Mouse (Mus musculus): ENCODE data around the gene H2-DMb2. TPM values are rescaled to one million over a fixed set of nuclear protein-coding genes. Genes with fewer than 3 reads are reported as not detected.

Gene H2-DMb2
- polyA plus RNA-seq, 1 experiment from 2014 or later = 0.17 TPM

DNA sequence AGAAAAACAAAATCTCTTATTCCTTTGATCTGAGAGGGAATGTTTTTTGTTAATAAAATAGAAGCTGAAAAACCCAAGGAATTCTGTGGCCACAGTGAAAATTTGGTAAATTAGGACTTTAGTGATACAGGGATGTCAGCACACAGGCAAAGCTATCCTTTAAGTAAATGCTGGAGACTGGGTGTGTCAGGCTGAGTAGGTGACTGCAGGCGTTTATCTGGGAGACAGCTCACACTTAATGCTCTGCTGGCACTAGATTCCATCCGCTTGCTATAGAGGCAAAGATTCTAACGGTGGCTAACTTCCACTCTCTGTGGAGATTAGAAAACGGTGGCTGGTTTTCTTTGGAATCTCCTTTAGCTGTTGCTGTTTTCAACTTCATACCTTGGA lies 27.4 kb downstream of the H2-DMb2 start:
- ATAC-seq (ENCODE audit: low FRiP score) = no peak
- WGBS = 31% methylated on average over 4 of the region's 4 CpGs
- H3K9me3 ChIP-seq (replicated peaks) = no peaks in the 10 kb centered on the region

DNA sequence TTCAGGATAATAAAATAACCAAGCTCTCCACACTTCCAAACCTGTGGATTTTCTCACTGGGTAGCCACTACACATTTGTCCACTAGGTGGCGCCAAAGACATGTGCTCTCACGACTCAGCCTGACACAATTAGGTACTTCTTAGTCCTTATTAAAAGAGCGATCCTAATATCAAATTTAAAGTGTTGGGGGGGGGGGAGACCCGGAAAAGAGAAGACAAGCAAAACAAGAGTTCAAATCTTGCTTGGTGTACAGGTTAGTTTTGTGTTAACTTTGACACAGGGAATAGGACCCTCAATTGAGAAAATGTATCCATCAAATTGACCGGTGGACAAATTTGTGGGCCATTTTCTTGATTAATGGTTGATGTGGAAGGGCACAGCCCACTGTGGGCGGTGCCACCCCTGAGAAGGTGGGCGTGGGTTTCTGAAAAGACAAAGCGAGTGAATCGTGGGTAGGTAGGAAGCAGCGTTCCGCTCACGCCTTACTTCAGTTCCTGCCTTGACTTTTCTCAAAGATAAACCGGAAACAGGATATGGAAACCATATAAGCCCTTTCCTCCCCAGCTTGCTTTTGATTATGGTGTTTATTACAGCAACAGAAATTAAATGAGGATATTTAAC lies 27.9 kb downstream of the H2-DMb2 start:
- Histone ChIP-seq H3K27me3 (replicated peaks) (peaks cover 4% of the 10 kb centered on the region; the same call in 1 of the 2 replicates), H3K4me2 (no peak overlapping the region), H3K36me3 (no peaks in the 10 kb centered on the region), H3K4me1 (no peaks in the 10 kb centered on the region), H3K4me3 (replicated peaks) (no peak overlapping the region), H3K9me3 (replicated peaks) (no peaks in the 10 kb centered on the region), H3K9ac (replicated peaks) (no peak overlapping the region), H3K27ac (replicated peaks) (no peak overlapping the region)
- WGBS = 44% methylated on average over 13 of the region's 13 CpGs
- no peak for ATAC-seq (ENCODE audit: low FRiP score)

More for the DNA sequence above, 27.4 kb downstream of the H2-DMb2 start:
- H3K4me1 ChIP-seq = no peaks in the 10 kb centered on the region
- no peak overlapping the region for H3K9ac ChIP-seq (replicated peaks)
- no peak overlapping the region for H3K27ac ChIP-seq (replicated peaks)
- H3K36me3 ChIP-seq = no peaks in the 10 kb centered on the region
- peaks cover 3% of the 10 kb centered on the region; the same call in 1 of the 2 replicates for H3K27me3 ChIP-seq (replicated peaks)
- no peak overlapping the region for H3K4me2 ChIP-seq
- H3K4me3 ChIP-seq (replicated peaks) = no peak overlapping the region

DNA sequence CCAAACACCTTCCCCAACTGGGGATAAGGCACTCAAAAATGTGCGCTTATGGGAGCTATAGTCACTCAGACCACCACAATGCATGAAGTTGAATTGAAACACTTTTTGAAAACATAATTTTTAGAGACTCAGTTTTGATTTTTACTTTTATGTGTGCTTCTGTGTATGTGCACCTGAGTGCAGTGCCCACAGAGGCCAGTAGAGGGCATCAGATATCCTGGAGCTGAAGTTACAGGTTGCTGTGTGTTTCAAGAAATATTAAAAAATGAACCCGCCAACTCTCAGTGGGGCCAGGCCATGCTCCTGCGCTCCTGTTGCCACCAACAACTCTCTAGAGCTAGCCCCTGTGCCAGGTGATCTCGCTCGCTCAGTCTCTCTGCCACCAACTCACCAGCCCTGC lies 29.4 kb downstream of the H2-DMb2 start:
- no peak overlapping the region for H3K4me3 ChIP-seq (replicated peaks)
- no peaks in the 10 kb centered on the region for H3K4me1 ChIP-seq
- WGBS = 94% methylated on average over 5 of the region's 5 CpGs
- no peak for ATAC-seq (ENCODE audit: low FRiP score)
- no peaks in the 10 kb centered on the region for H3K36me3 ChIP-seq
- no peak overlapping the region for H3K4me2 ChIP-seq
- H3K27ac ChIP-seq (replicated peaks) = no peak overlapping the region
- no peaks in the 10 kb centered on the region for H3K9me3 ChIP-seq (replicated peaks)
- peaks cover 4% of the 10 kb centered on the region; the same call in 1 of the 2 replicates for H3K27me3 ChIP-seq (replicated peaks)
- no peak overlapping the region for H3K9ac ChIP-seq (replicated peaks)

DNA sequence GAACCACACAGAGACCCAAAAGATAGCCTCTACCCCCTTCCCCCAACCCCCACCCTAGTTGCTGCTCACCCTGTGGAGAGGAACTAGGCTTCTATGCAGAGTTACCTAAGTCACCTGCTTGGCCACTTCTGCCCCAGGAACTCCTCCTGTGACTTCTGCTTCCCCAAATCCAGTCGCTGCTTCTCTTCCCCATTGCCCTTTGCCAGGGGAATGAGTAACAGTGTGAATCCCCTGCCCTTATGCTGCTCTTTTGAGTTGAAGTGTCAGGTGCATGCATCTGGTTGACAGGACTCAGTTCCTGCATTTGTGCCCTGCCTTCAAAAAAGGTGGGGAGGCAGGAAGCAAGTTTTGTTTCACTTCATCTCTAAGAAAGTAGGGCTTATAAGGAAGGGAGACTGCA lies 31.0 kb downstream of the H2-DMb2 start:
- H3K4me1 ChIP-seq = no peaks in the 10 kb centered on the region
- H3K27ac ChIP-seq (replicated peaks) = no peak overlapping the region
- peaks cover 4% of the 10 kb centered on the region; the same call in 1 of the 2 replicates for H3K27me3 ChIP-seq (replicated peaks)
- H3K36me3 ChIP-seq = no peaks in the 10 kb centered on the region
- H3K9ac ChIP-seq (replicated peaks) = no peak overlapping the region
- no peak overlapping the region for H3K4me2 ChIP-seq
- H3K4me3 ChIP-seq (replicated peaks) = no peak overlapping the region
- no peak for ATAC-seq (ENCODE audit: low FRiP score)
- WGBS = 72% methylated on average over 1 of the region's 1 CpGs
- H3K9me3 ChIP-seq (replicated peaks) = no peaks in the 10 kb centered on the region

DNA sequence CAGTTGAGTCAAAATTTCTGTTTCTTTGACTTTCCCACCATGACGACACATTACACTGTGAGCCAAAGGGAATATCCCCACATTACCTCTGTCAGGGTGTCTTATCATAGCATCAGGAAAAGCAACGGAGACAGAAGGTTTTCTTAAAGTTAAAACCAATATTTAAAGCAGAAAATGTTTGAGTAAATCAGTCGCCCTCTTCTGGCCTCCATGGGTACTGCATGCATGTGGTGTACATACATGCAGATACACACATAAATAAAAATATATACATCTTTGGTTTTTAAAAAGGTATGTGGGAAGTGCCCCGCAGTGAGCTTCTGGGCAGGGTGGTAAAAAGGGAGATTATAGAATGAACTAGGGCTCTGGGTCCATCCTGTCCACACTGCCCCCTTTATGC lies 34.1 kb downstream of the H2-DMb2 start:
- no peak overlapping the region for H3K4me2 ChIP-seq
- WGBS = 76% methylated on average over 4 of the region's 4 CpGs
- H3K4me3 ChIP-seq (replicated peaks) = no peak overlapping the region
- no peak for ATAC-seq (ENCODE audit: low FRiP score)
- no peak overlapping the region for H3K9ac ChIP-seq (replicated peaks)
- H3K27me3 ChIP-seq (replicated peaks) = peaks cover 4% of the 10 kb centered on the region; the same call in 1 of the 2 replicates
- H3K27ac ChIP-seq (replicated peaks) = no peak overlapping the region
- H3K36me3 ChIP-seq = no peaks in the 10 kb centered on the region
- H3K4me1 ChIP-seq = no peaks in the 10 kb centered on the region
- no peaks in the 10 kb centered on the region for H3K9me3 ChIP-seq (replicated peaks)

DNA sequence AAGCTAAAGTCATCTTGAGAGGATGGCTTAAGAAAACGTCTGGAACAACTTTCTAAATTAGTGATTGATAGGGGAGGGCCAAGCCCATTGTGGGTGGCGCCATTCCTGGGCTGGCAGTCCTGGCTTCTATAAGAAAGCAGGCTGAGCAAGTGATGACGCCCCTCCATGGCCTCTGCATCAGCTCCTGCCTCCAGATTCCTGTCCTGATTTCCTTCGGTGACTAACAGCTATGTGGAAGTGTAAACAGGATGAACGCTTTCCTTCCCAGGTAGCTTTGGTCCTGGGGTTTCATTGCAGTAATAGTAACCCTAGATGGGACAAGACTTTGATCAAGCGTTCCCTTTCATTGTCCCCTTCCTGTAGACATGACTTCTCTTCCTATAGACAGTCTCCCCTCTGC lies 35.9 kb downstream of the H2-DMb2 start:
- H3K9me3 ChIP-seq (replicated peaks) = no peaks in the 10 kb centered on the region
- peaks cover 11% of the 10 kb centered on the region for H3K27me3 ChIP-seq (replicated peaks)
- no peak overlapping the region for H3K9ac ChIP-seq (replicated peaks)
- no peak overlapping the region for H3K27ac ChIP-seq (replicated peaks)
- ATAC-seq (ENCODE audit: low FRiP score) = no peak
- no peak overlapping the region for H3K4me2 ChIP-seq
- 71% methylated on average over 6 of the region's 6 CpGs for WGBS
- no peaks in the 10 kb centered on the region for H3K4me1 ChIP-seq
- H3K36me3 ChIP-seq = no peaks in the 10 kb centered on the region
- no peak overlapping the region for H3K4me3 ChIP-seq (replicated peaks)

DNA sequence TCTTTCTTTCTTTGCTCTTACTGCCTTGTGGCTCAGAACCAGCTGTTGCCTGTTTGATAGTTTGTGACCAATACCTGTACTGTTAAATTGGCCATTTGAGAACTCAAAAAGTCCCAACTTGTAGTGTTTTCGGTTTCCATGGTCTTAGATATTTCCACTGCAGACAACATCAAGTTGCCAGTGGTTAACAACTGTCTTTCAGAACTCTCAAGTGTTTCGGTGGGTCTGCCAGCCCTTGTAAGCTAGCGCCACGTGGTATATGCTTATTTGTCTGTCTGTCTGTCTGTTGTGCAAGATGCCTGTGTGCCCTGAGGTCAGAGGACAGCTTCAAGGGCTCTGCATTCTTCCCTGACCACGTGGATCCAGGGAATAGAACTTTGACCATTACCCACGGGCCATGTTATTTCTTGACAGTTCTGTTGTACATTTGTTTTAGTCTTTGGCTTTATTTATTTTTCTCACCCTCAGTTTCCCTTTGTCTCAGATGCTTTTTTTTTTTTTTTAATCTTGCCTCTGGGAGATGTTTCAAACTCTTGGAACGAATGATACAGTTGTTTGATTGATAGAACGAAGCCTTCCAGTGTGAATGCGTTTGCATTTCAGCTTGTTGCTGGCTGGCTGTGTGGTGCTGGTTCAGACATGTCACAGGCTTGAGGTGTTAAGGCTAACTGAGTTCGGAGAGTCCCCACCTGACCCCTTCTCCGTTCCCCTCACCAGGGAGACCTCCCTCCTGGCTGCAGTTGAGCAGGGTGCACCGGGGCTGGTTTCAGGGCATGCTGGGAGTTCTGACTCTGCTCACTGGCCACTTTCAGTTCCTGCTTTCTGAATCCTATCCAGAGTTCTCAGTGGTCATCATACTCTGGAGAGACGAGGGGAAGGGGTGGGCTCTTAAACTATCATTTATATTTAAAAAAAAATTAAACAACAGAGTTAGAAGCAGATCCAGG lies 37.1 kb downstream of the H2-DMb2 start:
- ATAC-seq (ENCODE audit: low FRiP score) = no peak
- WGBS = 73% methylated on average over 13 of the region's 13 CpGs
- H3K36me3 ChIP-seq = no peaks in the 10 kb centered on the region
- no peak overlapping the region for H3K27ac ChIP-seq (replicated peaks)
- no peak overlapping the region for H3K9ac ChIP-seq (replicated peaks)
- no peaks in the 10 kb centered on the region for H3K4me1 ChIP-seq
- H3K9me3 ChIP-seq (replicated peaks) = no peaks in the 10 kb centered on the region
- peaks cover 19% of the 10 kb centered on the region for H3K27me3 ChIP-seq (replicated peaks)
- no peak overlapping the region for H3K4me3 ChIP-seq (replicated peaks)
- H3K4me2 ChIP-seq = no peak overlapping the region

DNA sequence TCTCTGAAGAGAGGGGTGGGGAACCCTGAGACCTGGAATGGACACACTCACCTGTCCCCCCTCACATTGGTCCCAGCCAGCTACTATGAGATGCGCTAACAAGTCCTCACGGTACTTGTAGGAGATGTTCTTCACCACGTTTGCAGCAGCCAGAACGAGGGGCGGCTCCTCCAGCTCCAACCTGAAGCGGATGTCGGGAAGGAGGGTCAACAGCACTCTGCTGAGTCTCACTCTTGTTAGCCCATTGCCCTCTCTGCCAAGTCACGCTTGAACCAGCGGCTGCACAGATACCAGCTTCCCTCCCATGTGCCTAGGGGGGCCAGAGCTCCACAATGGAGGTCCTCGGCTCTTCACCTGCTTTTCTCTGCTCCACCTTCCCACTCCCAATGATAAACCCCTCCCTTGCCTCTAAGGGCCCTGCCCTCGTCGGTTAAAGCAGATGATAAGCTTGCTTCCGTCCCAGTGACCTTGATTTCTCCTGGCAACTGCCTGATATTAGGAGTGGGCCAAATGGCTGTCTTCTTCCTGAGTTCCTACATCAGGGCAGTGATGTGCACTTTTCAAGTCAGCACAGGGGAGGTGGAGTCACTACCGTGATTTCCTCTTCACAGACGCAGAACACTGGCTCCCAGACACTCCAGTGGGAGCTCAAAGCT lies 40.6 kb downstream of the H2-DMb2 start:
- Histone ChIP-seq H3K9me3 (replicated peaks) (no peaks in the 10 kb centered on the region), H3K27me3 (replicated peaks) (peaks cover 45% of the 10 kb centered on the region), H3K9ac (replicated peaks) (no peak overlapping the region), H3K4me1 (peaks cover 18% of the 10 kb centered on the region), H3K36me3 (no peaks in the 10 kb centered on the region), H3K27ac (replicated peaks) (no peak overlapping the region), H3K4me3 (replicated peaks) (no peak overlapping the region), H3K4me2 (no peak overlapping the region)
- ATAC-seq (ENCODE audit: low FRiP score) = no peak
- 79% methylated on average over 15 of the region's 15 CpGs for WGBS

DNA sequence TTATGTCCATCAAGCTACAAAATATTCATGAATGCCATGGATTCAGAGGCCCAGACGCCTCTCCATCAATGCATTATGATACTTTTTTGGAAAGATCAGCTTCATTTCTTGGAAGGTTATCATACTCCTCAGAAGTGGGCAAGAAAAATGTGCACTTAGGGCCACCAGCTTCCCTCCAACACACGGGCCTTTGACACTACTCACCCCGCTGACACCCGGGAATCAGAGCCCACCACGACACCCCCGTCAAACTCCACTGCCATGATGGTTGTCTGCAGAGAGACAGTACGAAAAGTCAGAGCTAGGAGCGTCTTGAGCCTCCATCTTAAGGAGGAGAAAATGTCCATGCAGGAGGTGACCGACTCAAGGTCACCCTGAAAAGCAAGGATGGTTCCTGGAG lies 42.4 kb downstream of the H2-DMb2 start:
- H3K27me3 ChIP-seq (replicated peaks) = peaks cover 64% of the 10 kb centered on the region
- 90% methylated on average over 9 of the region's 9 CpGs for WGBS
- no peak overlapping the region for H3K27ac ChIP-seq (replicated peaks)
- no peak for ATAC-seq (ENCODE audit: low FRiP score)
- no peak overlapping the region for H3K4me3 ChIP-seq (replicated peaks)
- H3K4me2 ChIP-seq = no peak overlapping the region
- H3K36me3 ChIP-seq = no peaks in the 10 kb centered on the region
- peaks cover 18% of the 10 kb centered on the region for H3K4me1 ChIP-seq
- no peaks in the 10 kb centered on the region for H3K9me3 ChIP-seq (replicated peaks)
- no peak overlapping the region for H3K9ac ChIP-seq (replicated peaks)

DNA sequence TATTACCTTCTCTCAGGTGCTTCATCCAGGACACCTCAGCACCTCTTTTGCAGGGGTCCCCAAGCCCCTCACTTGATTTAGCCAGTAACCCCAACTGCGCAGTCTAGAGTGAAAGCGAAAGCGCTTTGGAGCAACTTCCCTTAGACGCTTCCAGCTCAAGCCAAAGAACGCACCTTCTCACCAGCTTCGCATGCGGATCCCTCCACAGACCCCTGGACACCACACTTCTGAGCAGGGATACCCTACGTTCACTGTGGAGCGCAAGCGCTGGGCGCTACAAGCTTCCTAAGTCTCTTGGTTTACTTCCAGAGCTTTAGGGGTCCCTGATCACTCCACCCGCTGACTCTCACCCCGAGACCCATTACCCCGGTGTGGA lies 43.8 kb downstream of the H2-DMb2 start:
- no peaks in the 10 kb centered on the region for H3K9me3 ChIP-seq (replicated peaks)
- peak overlapping the region; percentile 93 for H3K4me2 ChIP-seq
- no peaks in the 10 kb centered on the region for H3K36me3 ChIP-seq
- 3% methylated on average over 14 of the region's 14 CpGs for WGBS
- peaks cover 18% of the 10 kb centered on the region for H3K4me1 ChIP-seq
- 0 out of 2 replicates have a peak overlapping the region, but pooled peaks have one; percentile 23 for H3K27ac ChIP-seq (replicated peaks)
- H3K9ac ChIP-seq (replicated peaks) = peak overlapping the region; percentile 47
- peak; percentile 57; the same call in 1 of the 2 replicates for ATAC-seq (ENCODE audit: low FRiP score)
- peak overlapping the region; percentile 52 for H3K4me3 ChIP-seq (replicated peaks)
- H3K27me3 ChIP-seq (replicated peaks) = peaks cover 76% of the 10 kb centered on the region

DNA sequence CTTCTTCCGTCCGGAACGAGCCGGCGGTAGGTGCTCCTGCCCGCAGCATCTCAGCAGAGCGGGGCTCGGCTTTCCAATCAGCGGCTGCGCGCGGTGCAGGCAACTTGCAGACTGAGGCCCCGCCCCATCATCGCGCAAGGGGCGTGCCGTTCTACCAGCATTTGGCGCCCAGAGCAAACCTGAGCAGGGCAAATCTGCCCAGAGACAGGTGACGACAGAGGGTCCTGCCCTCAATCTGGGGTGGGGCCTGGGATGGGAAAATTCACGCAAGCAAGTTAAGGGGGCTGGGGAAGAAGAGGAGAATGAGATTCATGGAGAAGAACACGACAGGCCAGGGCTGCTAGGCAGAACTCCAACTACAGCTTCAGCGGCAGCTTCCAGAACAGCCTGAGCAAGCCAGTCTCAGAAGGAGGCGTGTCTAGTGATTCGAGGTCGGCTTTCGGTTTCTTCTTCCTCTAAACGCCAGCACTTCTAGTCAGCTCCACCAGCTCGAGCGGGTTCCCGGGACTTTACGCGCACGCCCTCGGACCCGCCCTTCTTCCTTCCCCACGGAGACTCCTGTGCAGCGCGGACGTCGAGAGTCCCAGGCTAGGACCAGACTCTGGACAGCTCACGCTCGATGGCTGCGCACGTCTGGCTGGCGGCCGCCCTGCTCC lies 44.3 kb downstream of the H2-DMb2 start, which contains the start of the genes Tap1 and Psmb9:
TSS of gene Tap1 (plus strand) at position 293 of the 656 bp plus-strand sequence.
TSS of gene Psmb9 (minus strand) at position 504 of the 656 bp plus-strand sequence.
- Histone ChIP-seq H3K4me1 (peaks cover 18% of the 10 kb centered on the region), H3K36me3 (no peaks in the 10 kb centered on the region), H3K9me3 (replicated peaks) (no peaks in the 10 kb centered on the region), H3K27me3 (replicated peaks) (peaks cover 82% of the 10 kb centered on the region), H3K27ac (replicated peaks) (peak within 1 kb of the TSS; percentile 23; the same call in 1 of the 2 replicates), H3K4me2 (peak within 1 kb of the TSS; percentile 93), H3K4me3 (replicated peaks) (peak within 1 kb of the TSS; percentile 52), H3K9ac (replicated peaks) (peak within 1 kb of the TSS; percentile 47)
- ATAC-seq (ENCODE audit: low FRiP score) = peak; percentile 98
- under 1% methylated on average over 46 of the region's 46 CpGs for WGBS
